Mouse (Mus musculus): ENCODE measurements around the gene Msmp.

The Msmp gene

DNA sequence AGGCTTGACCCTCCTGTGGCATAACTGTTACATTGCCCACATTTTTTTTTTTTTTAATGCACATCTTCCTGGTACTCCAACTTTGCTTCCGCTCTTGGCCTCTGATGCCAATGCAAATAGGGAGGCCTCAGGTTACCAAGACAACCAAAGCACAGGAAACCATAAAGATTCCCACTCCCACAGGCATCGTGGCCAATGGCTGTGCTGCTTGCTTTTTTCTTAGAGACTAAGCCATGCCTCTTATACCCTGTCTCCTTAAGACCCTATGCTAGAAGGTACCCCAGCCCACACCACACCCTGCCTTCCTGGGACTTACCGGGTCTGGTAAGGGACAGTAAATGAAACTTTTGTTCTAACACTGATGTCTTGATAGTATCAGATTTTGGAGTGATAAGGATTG is 9.2 kb upstream of the Msmp start:
- no peak for DNase-seq (ENCODE audit: low spot score)

DNA sequence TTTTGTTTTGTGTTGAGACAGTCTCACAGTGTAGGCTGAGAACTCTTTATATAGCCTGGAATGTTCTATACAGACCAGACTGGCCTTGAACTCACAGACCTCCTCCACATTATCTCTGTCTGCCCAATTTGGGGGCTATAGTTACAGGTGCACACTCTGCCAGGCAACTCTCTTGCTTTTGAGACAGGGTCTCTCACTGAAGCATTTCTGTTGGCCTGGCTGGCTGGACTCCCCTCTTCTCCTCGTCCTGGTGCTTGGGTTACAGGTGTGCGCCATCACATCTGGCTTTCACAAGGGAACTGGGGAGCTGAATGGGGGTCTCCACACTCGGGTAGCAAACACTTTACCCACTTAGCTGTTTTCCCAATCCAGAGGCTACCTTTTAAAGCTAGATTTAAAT is 7.7 kb upstream of the Msmp start:
- no peak for DNase-seq (ENCODE audit: low spot score)

DNA sequence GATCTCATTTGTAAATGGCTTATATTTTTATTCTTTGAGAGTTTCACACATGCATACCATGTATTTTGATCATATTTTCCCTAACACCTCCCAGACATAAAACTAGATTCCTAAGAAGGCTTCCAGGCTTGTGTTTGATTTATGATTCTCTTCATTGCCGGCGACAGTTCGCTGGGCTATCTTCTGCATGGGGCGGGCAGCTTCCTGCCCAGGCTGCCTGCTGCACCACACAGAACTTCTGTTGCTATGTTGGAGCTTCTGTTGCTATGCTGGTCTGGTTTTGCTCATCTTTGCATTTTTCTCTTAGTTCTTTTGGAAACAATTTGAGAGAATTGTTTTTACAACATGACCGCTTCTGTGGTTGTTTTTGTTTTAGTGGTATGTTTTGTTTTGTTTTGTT is 7.2 kb upstream of the Msmp start:
- DNase-seq (ENCODE audit: low spot score): no peak

DNA sequence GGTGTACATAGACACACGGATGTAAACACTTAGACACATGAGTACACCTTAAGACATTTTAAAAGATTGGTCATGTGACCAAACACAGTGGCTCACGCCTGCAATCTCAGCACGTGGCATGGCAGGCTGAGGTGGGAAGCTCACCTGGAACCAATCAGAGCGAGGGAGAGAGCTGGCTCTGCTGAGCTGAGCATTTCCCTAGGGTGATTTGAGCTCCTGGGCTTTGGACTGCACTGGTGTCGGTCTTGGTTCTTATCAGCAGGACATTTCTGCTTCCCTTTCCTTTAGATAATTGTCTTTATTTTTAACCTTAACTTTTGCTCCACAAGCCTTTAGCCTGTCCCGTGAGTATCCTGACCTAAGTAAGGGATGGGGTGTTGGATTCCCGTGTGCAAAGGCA is 3.4 kb upstream of the Msmp start:
- DNase-seq (ENCODE audit: low spot score): no peak

DNA sequence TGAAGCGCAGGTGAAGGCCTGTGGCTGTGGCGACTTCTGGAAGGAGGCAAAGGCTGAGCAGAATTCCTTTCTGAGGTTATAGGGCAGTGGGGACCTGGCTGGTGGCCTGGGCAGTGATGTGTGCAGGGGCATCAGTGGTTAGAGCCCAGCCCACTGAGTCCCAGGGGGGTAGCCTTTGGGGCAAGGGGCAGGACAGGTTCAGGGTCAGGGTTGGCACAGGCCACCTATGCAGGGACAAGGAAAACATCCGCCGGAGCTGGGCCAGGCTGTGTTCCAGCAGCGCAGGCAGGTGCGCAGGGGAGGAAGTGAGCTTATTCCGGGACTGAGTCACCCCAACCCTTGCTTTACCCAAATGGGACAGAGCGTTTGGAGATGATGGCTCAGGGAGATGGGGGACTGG is 2.1 kb upstream of the Msmp start:
- DNase-seq (ENCODE audit: low spot score): no peak

DNA sequence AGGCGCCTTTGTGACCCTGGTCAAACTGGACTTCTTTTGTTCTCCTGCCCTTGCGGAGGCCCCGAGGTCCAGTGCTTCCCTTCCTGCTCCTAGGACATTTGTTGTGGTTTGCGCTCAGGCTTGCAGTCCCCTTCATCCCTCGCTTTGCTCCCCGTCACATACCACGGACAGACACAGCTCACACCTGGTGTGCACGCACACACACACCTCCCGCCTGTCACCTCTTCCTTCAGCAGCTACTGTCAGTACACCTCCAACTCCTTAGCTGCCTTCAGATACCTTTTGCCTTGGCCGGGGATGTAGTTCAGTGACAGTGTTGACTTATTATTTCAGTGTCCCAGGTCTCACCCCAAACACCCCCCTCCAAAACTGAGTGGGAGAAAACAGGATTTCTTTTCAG is 1.4 kb upstream of the Msmp start:
- no peak for DNase-seq (ENCODE audit: low spot score)

DNA sequence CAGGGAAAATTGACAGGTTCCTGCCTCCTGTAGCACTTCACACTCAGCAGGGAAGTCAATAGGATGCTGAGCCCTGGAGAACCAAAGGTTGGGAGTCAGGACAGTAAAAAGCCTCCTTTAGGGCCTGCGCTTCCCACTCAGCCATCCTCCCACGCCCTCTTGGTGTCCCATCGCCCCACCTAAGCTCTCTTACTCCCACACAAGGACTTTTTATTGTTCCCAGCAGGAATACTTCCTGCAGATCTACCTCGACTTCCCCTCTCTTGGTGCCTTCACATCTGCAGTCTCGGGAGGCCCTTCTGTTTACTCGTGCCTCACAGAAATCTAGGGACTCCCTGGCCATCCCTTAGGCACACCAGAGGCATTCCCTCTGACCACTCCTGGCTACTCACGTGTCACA is 873 bp downstream of the Msmp start:
- no peak for DNase-seq (ENCODE audit: low spot score)

DNA sequence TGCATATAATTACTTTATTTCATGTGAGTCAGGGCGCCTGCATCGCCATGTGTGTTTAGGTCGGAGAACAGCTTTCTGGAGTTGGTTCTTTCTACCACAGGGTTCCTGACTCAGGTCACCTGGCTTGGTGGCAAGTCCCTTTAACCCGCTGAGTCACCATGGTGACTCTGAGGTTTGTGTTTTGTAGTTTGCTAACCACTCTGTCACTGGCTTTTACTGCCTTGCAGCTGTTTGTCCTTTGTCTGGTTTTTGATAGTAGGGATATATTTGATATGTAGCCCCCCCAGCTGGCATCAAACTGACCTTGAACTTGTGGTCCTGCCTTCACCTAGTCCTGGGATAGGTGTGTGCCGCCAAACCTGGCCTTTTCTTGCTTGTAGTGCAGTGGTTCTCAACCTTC is 2.1 kb downstream of the Msmp start:
- DNase-seq (ENCODE audit: low spot score): no peak

DNA sequence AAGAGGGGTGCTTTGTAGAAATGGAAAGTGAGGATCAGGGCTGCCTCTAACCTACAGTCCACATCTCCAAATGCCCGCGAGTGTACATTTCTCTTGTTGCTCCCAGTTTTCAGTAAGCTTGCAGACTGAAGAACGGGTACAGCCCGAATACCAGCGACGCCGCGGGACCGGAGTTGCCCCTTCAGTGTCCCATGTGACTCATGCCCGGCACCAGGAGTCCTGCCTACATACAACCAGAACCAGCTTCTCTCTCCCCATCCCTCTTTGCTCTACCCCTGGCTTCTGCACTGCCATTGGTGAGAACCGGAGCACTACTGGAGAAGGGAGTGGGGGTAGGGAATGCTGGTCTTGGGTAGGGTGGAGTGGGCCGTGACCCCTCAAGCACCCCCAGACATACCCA is 2.9 kb downstream of the Msmp start:
- DNase-seq (ENCODE audit: low spot score): no peak

DNA sequence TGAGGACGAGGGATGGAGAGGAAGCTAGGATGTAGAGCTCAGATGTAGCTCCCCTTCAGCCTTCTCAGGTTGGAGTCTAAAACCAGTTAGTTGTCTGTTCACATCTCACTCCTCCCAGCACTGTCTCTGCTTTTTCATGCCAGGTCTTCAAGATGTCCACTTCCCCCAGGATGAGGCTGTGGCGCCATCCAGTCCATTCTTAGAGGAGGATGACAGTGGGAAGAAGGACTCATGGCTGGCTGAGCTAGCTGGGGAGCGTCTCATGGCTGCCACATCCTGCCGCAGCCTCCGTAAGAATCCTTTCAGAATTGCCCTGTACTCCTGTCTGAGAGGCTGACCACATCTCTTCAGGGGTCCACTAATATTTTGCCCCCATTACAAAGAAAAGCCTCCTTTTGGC is 3.6 kb downstream of the Msmp start:
- DNase-seq (ENCODE audit: low spot score): no peak

DNA sequence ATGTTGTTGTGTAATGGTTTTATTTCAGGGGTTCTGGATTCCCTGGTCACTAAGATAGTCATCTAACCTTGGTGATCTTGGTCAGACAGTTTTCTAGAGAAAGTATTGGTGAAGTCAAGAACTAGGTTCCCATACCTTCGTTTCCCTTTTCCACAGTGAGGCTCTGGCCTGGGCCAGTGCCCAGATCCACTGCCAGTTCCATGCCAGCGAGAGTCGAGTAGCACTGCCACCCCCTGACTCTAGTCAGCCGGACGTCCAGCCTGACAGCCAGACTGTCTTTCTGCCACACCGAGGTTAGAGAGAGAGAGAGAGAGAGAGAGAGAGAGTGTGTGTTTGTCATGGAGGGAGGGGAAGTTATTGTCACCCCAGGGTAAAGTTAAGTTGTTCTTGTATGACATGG is 4.6 kb downstream of the Msmp start:
- no peak for DNase-seq (ENCODE audit: low spot score)

DNA sequence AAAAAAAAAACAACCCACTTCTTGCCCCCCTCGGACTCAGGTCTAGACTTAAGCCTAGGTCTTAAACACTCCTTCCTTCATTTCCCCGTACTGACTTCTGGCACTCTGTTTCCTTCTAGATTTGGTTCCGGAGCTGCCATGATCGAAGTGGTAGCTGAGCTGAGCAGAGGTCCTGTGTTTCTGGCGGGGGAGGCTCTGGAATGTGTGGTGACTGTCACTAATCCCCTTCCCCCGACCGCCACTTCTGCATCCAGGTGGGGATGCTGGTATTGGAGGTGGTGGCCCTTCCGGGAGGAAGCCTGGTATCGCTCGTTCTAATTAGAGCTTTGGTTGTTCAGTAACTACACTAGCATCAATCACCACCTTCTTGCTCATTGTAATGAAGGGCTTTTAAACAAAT is 5.0 kb downstream of the Msmp start:
- no peak for DNase-seq (ENCODE audit: low spot score)

DNA sequence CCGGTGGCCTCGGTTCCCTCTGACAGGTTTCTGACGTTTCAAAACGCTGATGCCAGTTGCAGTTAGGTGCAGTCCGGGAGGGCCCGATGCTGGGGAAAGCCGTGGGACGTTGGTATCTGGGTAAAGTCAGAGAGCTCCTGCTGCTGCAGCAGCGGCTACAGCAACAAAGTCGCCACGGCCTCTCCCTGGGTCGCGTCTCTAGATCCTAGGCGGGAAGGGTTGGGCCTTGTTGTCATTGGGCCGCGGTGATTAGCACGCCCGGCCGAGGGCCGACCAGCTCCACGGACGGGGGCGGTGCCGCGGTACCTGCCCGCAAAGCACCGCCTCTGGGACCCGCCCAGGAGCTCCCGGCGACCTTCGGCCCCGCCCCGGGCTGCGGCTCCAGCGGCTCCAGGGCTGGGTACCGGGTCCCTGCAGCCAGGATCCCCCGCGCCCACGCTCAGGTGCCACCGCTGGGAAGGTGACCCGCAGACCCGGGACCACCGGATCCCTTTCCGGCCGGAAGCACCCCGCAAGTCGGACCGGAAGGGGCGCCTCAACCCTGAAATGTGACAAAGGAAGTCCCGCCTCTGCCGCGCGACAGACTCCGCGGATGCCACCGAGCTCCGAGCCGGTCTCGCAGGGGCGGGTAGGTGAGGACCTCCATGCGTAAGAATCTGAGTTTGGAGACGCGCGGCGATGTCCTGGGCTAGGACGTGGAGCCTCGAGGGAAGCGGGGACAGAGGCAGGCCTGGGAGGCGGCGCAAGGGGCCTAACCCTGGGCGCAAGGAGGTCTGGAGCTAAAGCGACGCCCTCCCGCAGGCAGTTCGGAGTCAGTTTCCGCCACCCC is 5.7 kb downstream of the Msmp start, which contains the start of the genes Rgp1 and Gba2:
Gene Rgp1, plus strand, starts transcription at position 340 of the 829 bp plus-strand sequence.
Gene Gba2, minus strand, starts transcription at position 498 of the 829 bp plus-strand sequence.
- DNase-seq (ENCODE audit: low spot score): peak; percentile 80

DNA sequence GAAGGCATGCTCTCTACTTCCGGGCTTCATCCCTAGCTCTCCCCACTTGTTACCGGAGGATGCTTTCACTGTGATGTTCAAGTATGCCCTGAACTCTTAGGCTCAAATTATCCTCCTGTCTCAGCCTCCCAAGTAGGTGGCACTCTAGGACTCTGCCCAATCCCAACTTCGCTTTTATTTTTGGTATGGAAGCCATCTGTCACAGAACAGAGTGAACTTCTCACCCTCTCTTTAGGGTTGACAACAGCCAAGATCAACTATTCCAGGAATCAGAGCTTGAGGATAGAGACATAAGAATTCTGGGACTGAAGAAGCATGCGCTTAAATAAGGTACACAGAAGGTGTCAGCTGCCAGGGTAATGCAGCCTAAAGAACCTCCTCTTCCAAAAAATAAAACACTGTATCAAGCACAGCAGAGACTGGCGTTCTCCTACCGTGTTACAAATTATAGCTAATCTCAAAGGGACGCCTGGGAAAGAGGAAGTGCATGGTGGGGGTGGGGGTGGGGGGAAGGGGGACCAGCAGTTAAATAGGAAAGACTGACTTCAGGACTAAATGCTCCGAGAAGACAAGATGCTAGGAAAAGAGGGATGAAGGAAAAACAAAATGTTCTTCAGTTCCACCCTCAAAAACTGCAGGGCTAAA is 6.9 kb downstream of the Msmp start:
- DNase-seq (ENCODE audit: low spot score): no peak

DNA sequence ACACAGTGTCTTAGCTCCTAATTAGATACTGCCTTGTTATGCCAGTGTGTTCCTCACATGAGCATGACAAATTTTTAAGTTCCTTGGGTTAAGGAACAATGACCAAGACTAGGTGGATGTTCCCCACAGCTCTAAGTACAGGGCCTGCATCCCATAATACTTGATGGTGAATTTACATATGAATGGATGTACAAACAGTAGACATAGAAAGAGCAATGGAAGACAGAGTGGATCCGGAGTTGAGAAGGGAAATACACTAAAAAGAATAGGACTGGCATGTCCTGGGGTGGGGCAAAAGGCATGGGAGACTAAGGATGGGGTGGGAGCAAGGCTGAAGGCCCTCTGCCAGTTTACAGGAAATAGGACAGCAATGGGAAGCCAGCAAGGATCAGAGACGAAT is 8.9 kb downstream of the Msmp start:
- no peak for DNase-seq (ENCODE audit: low spot score)

DNA sequence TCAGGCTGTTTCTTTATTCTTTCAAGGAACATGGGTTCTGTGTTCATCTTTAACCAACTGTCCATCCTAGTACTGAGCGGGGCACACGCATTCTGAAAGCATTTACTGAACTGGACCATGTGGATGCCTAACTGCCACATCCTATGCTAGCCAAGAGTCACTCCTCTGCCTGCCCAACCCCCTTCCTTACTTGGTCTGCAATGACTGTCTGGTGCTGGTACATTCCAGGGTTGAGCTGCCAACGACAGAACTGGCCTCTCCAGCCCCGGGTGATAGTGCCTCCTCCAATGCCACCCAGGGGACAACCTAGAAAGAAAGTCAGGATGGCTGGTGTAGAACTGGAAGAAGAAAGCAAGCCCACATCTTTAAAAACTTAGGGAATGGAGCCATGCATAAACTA is 10.7 kb downstream of the Msmp start:
- no peak for DNase-seq (ENCODE audit: low spot score)

DNA sequence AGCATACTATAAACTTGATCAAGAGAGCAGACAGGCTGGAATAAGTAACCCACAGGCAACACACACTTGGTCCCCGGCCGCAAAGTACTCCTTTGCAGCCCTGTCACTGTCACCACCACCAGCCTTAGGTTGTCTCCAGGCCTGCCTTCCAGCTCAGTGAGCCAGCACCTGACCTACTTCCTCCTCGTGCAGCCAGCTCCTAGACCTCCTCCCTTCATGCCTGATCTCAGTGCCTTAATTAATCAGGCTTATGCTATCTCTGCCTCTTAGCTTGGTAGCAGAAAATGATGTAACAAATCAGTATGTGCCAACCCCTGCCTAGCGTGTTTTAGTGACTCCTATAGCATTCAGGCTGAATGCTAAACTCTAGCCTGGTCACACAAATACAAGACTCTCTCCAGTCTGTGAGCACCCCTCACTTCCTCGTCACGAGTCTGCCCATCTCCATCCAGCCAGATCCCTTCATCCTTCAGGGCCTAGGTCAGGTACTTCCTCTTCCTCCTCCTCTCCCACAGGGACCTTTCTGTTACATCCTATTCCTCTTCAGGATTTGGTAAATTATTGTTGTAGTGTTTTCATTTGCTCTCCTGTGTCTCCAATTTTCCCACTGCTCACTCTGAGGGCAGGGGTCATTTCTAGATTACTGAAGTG is 12.8 kb downstream of the Msmp start:
- DNase-seq (ENCODE audit: low spot score): no peak

DNA sequence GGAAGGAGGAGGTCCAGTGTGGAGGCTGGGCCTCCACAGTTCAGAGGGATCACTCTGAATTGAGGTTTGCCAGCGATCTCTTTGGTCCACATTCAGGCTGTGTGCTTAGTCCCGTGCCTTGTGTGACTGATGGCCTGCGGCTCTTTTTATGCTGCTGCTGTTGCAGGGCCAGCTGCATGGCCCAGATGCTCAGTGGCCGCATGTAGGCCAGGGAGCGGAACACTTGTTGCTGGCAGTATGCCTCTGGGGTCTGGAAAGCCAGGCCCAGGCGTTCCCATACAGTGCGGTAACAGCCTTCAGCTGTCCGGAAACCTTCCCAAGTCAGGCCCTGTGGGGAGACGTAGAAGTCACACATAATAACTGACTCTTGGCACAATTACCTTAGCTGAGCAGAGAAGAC is 17.2 kb downstream of the Msmp start:
- DNase-seq (ENCODE audit: low spot score): no peak

DNA sequence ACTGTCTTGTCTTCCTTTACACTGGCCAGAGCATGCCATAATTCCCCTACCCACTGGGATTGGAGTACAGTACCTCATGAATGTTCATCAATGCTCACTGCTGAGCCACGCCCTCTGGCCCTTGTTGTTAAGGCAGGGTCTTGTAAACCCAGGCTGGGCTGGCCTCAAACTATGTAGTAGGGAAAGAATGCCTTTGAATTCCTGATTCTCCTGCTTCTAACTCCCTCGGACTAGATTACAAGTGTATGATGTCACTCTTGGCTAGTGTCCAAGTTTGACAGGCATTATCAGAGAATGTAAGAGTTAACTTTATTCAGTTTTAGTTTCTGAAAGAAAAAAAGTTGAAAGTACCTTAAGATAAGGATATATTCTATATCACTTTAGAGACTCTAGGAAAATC is 20.1 kb downstream of the Msmp start:
- DNase-seq (ENCODE audit: low spot score): no peak

DNA sequence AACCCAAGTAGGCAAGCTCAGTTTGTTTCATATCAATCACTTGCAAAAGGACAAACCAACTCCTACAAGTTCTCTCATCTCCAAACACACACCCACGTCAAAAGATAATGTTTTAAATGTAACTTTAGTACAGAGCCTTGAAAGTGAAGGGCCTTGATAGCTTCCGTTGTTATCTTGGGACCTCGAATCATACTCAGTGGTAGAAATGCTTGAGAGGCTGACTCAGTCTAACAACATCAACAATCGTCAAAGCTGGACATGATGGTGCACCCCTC is 20.8 kb downstream of the Msmp start:
- no peak for DNase-seq (ENCODE audit: low spot score)

DNA sequence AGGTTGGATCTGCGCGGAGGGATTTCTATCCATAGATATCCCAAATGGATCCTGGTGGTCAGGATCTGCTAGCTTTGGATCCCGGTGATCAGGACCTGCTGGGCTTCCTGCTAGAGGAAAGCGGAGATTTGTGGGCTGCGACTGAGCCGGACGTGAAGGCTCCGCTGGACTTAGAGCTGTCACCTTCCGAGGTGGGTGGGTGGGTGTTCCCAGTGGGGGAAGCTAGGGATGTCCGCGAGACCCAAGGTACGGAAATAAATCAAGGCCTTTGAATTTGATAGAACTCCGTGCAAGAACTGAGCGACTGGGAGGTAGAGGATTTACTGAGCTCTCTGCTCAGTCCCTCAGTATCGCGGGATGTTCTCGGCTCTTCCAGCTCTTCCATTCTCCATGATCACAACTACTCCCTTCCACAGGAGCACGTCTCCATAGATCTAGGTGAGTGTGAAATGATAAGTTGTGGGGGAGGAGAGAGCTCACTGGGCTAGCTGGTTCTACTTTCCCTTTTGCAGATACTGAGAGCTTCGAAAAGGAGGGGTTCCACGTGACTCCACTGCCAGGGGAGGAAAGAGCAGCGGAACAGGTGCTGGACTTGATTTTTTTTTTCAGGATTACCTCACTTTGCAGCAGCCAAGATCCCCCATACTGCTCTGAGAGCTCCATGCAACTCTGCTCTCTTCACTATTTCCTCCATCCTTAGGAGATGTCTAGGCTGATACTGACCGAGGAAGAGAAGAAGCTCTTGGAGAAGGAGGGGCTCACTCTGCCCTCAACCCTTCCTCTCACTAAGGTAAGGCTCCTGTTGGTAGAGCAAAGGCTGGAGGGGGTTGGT is 21.3 kb downstream of the Msmp start:
- DNase-seq (ENCODE audit: low spot score): peak; percentile 47

DNA sequence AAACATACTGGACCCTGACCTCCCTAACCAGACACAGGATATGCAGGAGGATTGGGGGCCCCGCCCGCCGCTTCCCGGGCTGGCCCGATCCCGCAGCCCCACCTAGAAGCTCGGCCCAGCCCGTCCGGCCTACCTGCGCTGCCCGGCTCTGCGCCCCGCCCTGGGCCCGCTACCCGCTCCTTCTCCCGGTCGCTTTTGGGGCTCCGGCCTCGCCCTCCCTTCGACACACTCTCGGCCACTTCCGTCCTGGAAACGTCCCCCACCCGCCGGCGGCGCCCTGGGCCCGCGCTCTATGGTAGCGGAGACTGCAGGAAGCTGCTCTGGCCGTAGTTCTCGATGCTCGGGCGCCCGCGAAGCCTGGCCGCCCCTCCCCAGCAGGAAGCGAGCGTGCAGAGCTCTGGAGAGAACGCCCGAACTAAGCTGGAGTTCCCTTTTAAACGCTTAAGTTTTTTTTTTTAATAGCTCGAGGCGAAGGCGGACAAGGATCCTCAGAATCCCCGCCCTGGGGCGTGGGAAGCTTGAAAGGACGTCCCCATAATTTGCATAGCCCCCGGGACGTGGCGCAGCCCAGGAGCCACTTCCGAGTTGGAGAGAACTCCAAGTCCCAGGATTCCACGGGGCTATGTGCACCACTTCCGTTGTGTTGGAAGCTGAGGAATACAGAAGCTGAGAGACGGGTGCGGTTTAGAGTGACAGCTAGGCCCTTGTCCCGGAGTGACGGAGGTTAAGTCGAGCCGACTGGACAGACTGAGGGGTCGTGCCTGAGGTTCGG is 22.1 kb downstream of the Msmp start, which contains the start of the genes Creb3 and Tln1:
Gene Creb3, plus strand, starts transcription at position 336 of the 772 bp plus-strand sequence.
Gene Tln1, minus strand, starts transcription at position 695 of the 772 bp plus-strand sequence.
- peak; percentile 94 for DNase-seq (ENCODE audit: low spot score)
